ENCODE assay signal across 29 mouse cellular contexts in genomic region chrX:56404646-56405045, GRCm38 (mm10). TPM values are rescaled to one million over a fixed set of nuclear protein-coding genes. Genes with fewer than 3 reads are reported as not detected.
A peak's percentile ranks its signal among the peaks of the same experiment; 100 is the strongest.
DNase-seq lines count a peak whose midpoint lies in the region; ATAC-seq and TF ChIP-seq lines count a peak whose summit lies in the region.
"Had no signal": no experiment of that assay in that cellular context is flagged by ENCODE, and none has a peak within 500 bp of the region (broad histone marks: within the 10 kb centered on the region; RNA-seq: fewer than 3 reads in every experiment).

No protein-coding gene starts in this region.

- DNase-seq in A20 (ENCODE audit: low read depth, low spot score) = peak; percentile 77
- peak; percentile 43 for DNase-seq in MEL (ENCODE audit: low read depth, low spot score)
- no peak for DNase-seq in thymus, postnatal 36 days
- DNase-seq in lung, adult 18-20 months = no peak
- DNase-seq in kidney, adult 18-20 months = no peak
- DNase-seq: adrenal gland, adult 2 months; adrenal gland, postnatal 14 days; cerebellum, adult 11 months; cerebellum, adult 2 months; cerebellum, adult 9-11 months; cerebellum, postnatal 25 days; embryo, embryonic 11 days; gastrocnemius, postnatal 25 days; heart, adult 2 months; heart, postnatal 14 days; heart, postnatal 4 days had no signal

- no peaks in the 10 kb centered on the region for H3K27me3 ChIP-seq in MEL (ENCODE audit: control insufficient read depth in 1 of 2, insufficient read depth in 2 of 2, low read length in 2 of 2)
- H3K27me3 ChIP-seq: embryonic facial prominence, embryonic 13.5 days; forebrain, embryonic 12.5 days; forebrain, embryonic 15.5 days; heart, embryonic 13.5 days had no signal

- H3K9me3 ChIP-seq in MEL (replicated peaks; ENCODE audit: insufficient read depth, low read length) = no peaks in the 10 kb centered on the region
- H3K9me3 ChIP-seq: embryonic facial prominence, embryonic 10.5 days; embryonic facial prominence, embryonic 13.5 days; forebrain, embryonic 12.5 days; forebrain, embryonic 15.5 days; G1E; heart, embryonic 10.5 days; heart, embryonic 13.5 days had no signal

- H3K4me3 ChIP-seq in MEL (ENCODE audit: control insufficient read depth in 1 of 2, insufficient read depth in 1 of 2, low read depth in 2 of 2, low read length in 2 of 2) = no peak overlapping the region
- H3K4me3 ChIP-seq: embryonic facial prominence, embryonic 10.5 days; embryonic facial prominence, embryonic 13.5 days; erythroblast, embryonic 14.5 days; forebrain, embryonic 12.5 days; forebrain, embryonic 15.5 days; heart, adult 2 months; heart, embryonic 10.5 days; heart, embryonic 13.5 days had no signal

- TF ChIP-seq EP300 in MEL (IDR thresholded peaks at IDR 0.05; ENCODE audit: low read depth in 1 of 2, low read length in 2 of 2) = no peak

- no peak for TF ChIP-seq CTCF in MEL (IDR thresholded peaks at IDR 0.05 in 2 of 3, conservative IDR thresholded peaks at IDR 0.05 in 1 of 3; ENCODE audit: control insufficient read depth in 1 of 3, insufficient read depth in 1 of 3, low read depth in 2 of 3, low read length in 3 of 3, poor library complexity in 1 of 3, severe bottlenecking in 1 of 3)

- no peak for TF ChIP-seq RAD21 in MEL (IDR thresholded peaks at IDR 0.05; ENCODE audit: low read depth, low read length)

- no peak overlapping the region for H3K9ac ChIP-seq in MEL (ENCODE audit: control insufficient read depth, low read depth, low read length, poor library complexity, severe bottlenecking)
- H3K9ac ChIP-seq: embryonic facial prominence, embryonic 13.5 days; forebrain, embryonic 12.5 days; forebrain, embryonic 15.5 days; heart, embryonic 13.5 days; hindbrain, embryonic 14.5 days had no signal

- H3K4me1 ChIP-seq in MEL (ENCODE audit: control insufficient read depth in 1 of 2, insufficient read depth in 2 of 2, low read length in 2 of 2) = no peaks in the 10 kb centered on the region
- H3K4me1 ChIP-seq: embryonic facial prominence, embryonic 13.5 days; forebrain, embryonic 12.5 days; forebrain, embryonic 15.5 days; heart, embryonic 10.5 days; heart, embryonic 13.5 days had no signal

- no peaks in the 10 kb centered on the region for H3K36me3 ChIP-seq in MEL (ENCODE audit: control insufficient read depth in 1 of 2, insufficient read depth in 2 of 2, low read length in 2 of 2)
- H3K36me3 ChIP-seq: embryonic facial prominence, embryonic 10.5 days; embryonic facial prominence, embryonic 13.5 days; forebrain, embryonic 12.5 days; forebrain, embryonic 15.5 days; G1E; heart, embryonic 10.5 days; heart, embryonic 13.5 days had no signal

- no peaks in the 10 kb centered on the region for H3K79me2 ChIP-seq in MEL (ENCODE audit: control insufficient read depth, insufficient read depth, low read length, poor library complexity)

- no peak for TF ChIP-seq POLR2A in MEL (IDR thresholded peaks at IDR 0.05; ENCODE audit: control insufficient read depth in 1 of 2, insufficient read depth in 1 of 2, low read depth in 1 of 2, low read length in 2 of 2, poor library complexity in 1 of 2)

- no peak overlapping the region for H3K27ac ChIP-seq in MEL (ENCODE audit: control insufficient read depth, low read depth, low read length)
- H3K27ac ChIP-seq: embryonic facial prominence, embryonic 10.5 days; embryonic facial prominence, embryonic 13.5 days; forebrain, embryonic 12.5 days; forebrain, embryonic 15.5 days; heart, adult 2 months; heart, embryonic 10.5 days; heart, embryonic 13.5 days; hindbrain, embryonic 14.5 days had no signal

- ATAC-seq in megakaryocyte, adult 5-6 weeks (ENCODE audit: poor library complexity, severe bottlenecking) = peak; percentile 54
- ATAC-seq: forebrain, embryonic 15.5 days had no signal

TF ChIP-seq in MEL, 35 proteins besides CTCF, POLR2A, EP300 and RAD21:
- TF ChIP-seq CHD1 (IDR thresholded peaks at IDR 0.05; ENCODE audit: low read depth, low read length) = no peak
- TF ChIP-seq ZMIZ1 (IDR thresholded peaks at IDR 0.05; ENCODE audit: low read depth, low read length) = no peak
- no peak for TF ChIP-seq NELFE (IDR thresholded peaks at IDR 0.05; ENCODE audit: low read depth, low read length)
- TF ChIP-seq MXI1 (IDR thresholded peaks at IDR 0.05; ENCODE audit: low read depth, low read length) = no peak

RNA-seq across cellular contexts. Expression of gene Smim10l2a, which starts 30.3 kb away (rescaled TPM):
- not detected in 2 replicates for total RNA-seq in MEL (2012; rRNA removed)
- polyA plus RNA-seq in MEL (2012; ENCODE audit: insufficient read depth in 1 of 2, insufficient read length in 2 of 2, low read depth in 1 of 2, low replicate concordance in 2 of 2, missing spikeins in 1 of 2) = not detected
- total RNA-seq in megakaryocyte, adult 5-6 weeks (2015) = not detected in 2 replicates
- total RNA-seq in megakaryocyte, adult 5-6 weeks (2017) = 0.29 TPM in 1 of 2 replicates, not detected in the other
- polyA plus RNA-seq: C2C12; erythroblast, embryonic 14.5 days; G1E had no signal

RNA-seq across cellular contexts. Expression of gene Gm2174, which starts 43.1 kb away (rescaled TPM):
- total RNA-seq in MEL (2012; rRNA removed) = 2.5 TPM in 1 of 2 replicates, not detected in the other
- polyA plus RNA-seq in MEL (2012; ENCODE audit: insufficient read depth in 1 of 2, insufficient read length in 2 of 2, low read depth in 1 of 2, low replicate concordance in 2 of 2, missing spikeins in 1 of 2) = not detected
- not detected in 2 replicates for total RNA-seq in megakaryocyte, adult 5-6 weeks (2015)
- 42.8 and 90.9 TPM in 2 replicates for total RNA-seq in megakaryocyte, adult 5-6 weeks (2017)
- total RNA-seq: adrenal gland, adult 2 months; adrenal gland, postnatal 14 days; adrenal gland, postnatal 4 days; gastrocnemius, postnatal 25 days; heart, postnatal 4 days had no signal
- polyA plus RNA-seq: adrenal gland, adult 2 months; C2C12; cerebellum, adult 2 months; erythroblast, embryonic 14.5 days; forebrain, embryonic 15.5 days; G1E; gonadal fat pad, adult 2 months had no signal

RNA-seq across cellular contexts. Expression of gene Ints6l, which starts 50.0 kb away (rescaled TPM):
- total RNA-seq in MEL (2012; rRNA removed) = 9.8 and 18.4 TPM in 2 replicates
- polyA plus RNA-seq in MEL (2012; ENCODE audit: insufficient read depth in 1 of 2, insufficient read length in 2 of 2, low read depth in 1 of 2, low replicate concordance in 2 of 2, missing spikeins in 1 of 2) = 100 to 1,000 TPM in 1 of 2 experiments, 10 to 100 TPM in 1; 56.1 to 124 TPM
- 155 and 175 TPM in 2 replicates for total RNA-seq in megakaryocyte, adult 5-6 weeks (2015)
- total RNA-seq in megakaryocyte, adult 5-6 weeks (2017) = 106 and 114 TPM in 2 replicates

RNA-seq across cellular contexts. Expression of gene Zfp449, which starts 58.4 kb away (rescaled TPM):
- 1.5 TPM in 2 replicates for total RNA-seq in MEL (2012; rRNA removed)
- 1 to 10 TPM in 1 of 2 experiments, not detected in 1; 1.5 TPM for polyA plus RNA-seq in MEL (2012; ENCODE audit: insufficient read depth in 1 of 2, insufficient read length in 2 of 2, low read depth in 1 of 2, low replicate concordance in 2 of 2, missing spikeins in 1 of 2)
- total RNA-seq in megakaryocyte, adult 5-6 weeks (2015) = 0.45 and 0.89 TPM in 2 replicates
- total RNA-seq in megakaryocyte, adult 5-6 weeks (2017) = 1.1 and 1.2 TPM in 2 replicates
- polyA plus RNA-seq: erythroblast, embryonic 14.5 days had no signal

Comparison
In these comparisons a context has a peak if more than half of its experiments do, and no peak if none do; other contexts are left out.
1. DNase-seq: peak in A20 (single experiment) and MEL (single experiment); none in thymus, postnatal 36 days (0 of 2), lung, adult 18-20 months (0 of 2) and kidney, adult 18-20 months (single experiment).